Mouse (Mus musculus): Measurements from ENCODE around the gene Myo19. TPM values are rescaled to one million over a fixed set of nuclear protein-coding genes. Genes with fewer than 3 reads are reported as not detected.

Gene Myo19
- total RNA-seq, 2 experiments from 2014 or later: 9.3 to 15.4 TPM

DNA sequence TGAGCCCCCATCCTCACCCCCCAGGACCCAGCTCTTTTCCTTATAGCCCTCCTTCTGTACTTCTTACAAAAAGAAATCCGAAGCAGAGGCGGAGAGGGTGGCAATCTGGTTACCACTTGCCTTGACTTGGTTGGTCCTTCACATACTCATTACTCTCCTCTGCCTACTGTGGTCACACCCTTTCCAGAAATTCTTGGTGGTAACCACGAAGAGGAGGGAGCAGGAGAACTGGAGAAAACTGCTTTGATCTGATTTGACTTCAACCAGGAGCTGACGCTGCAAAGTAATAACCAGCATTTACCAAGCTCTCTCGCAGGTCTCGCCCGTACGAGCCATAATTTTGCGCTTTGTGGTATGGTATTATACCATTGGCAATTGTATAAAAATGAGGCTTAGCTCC lies 1.0 kb downstream of the Myo19 start:
- intact Hi-C loops (cut with DNase I): loop anchor here (2.0 kb wide), 1 partner anchor 36 kb away; the partner anchor contains the start of gene Znhit3

GRCm38 (mm10) chr11:84882346-84882745 lies 2.4 kb downstream of the Myo19 start:
- intact Hi-C loops (cut with DNase I): no loop called here
- no peak for DNase-seq (ENCODE audit: low spot score in 2 of 2)

More for the DNA sequence above, 1.0 kb downstream of the Myo19 start:
- no peak for DNase-seq (ENCODE audit: low spot score in 2 of 2)

- intact Hi-C loops (cut with DNase I): no loop called here
Measured at GRCm38 (mm10) chr11:84885238-84885637, 5.3 kb downstream of the Myo19 start.

GRCm38 (mm10) chr11:84886236-84886635 lies 6.3 kb downstream of the Myo19 start:
- no peak for DNase-seq (ENCODE audit: low spot score in 2 of 2)
- intact Hi-C loops (cut with DNase I): no loop called here

More at GRCm38 (mm10) chr11:84885238-84885637, 5.3 kb downstream of the Myo19 start:
- DNase-seq (ENCODE audit: low spot score in 2 of 2): no peak

GRCm38 (mm10) chr11:84886767-84887511 lies 7.0 kb downstream of the Myo19 start:
- DNase-seq (ENCODE audit: low spot score in 2 of 2): no peak

DNA sequence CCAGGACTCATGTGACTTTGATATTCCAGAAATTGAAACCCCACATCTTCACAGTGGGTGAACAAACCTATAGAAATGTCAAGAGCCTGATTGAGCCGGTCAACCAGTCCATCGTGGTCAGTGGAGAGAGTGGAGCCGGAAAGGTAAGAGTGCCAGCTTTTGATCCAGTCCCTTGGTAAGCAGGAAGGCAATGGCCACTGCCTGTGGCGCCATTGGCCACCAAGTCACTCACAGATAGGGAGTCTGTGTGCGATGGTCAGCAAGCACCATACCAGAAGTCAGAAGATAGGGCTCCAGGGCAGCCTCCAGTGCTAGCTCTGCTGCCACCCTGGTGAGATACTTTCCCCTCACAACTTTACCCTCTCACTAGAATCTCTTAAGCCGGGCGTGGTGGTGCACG lies 8.1 kb downstream of the Myo19 start:
- DNase-seq (ENCODE audit: low spot score in 2 of 2): no peak
- intact Hi-C loops (cut with DNase I): no loop called here

More at GRCm38 (mm10) chr11:84886767-84887511, 7.0 kb downstream of the Myo19 start:
- intact Hi-C loops (cut with DNase I): no loop called here

- intact Hi-C loops (cut with DNase I): no loop called here
- no peak for DNase-seq (ENCODE audit: low spot score in 2 of 2)
Measured at GRCm38 (mm10) chr11:84889492-84889891, 9.5 kb downstream of the Myo19 start.

DNA sequence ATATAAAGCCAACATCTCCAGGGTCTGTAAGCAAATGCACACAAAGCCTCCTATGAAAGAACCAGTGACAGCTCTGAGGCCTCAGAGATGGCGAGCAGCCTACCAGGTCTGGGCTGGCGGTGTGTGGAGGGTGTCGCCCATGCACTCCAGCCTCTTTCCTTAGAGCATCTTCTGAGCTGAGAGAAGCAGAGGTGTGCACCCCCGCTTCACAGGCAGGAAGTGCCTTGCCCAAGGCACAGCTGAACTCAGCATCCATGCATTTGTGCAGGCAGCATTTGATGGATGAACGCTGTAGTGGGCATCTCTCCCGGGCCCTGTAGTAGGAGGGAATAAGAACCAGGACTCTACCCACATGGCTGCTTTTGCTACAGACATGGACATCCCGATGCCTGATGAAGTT lies 11.8 kb downstream of the Myo19 start:
- DNase-seq (ENCODE audit: low spot score in 2 of 2): no peak
- intact Hi-C loops (cut with DNase I): no loop called here

DNA sequence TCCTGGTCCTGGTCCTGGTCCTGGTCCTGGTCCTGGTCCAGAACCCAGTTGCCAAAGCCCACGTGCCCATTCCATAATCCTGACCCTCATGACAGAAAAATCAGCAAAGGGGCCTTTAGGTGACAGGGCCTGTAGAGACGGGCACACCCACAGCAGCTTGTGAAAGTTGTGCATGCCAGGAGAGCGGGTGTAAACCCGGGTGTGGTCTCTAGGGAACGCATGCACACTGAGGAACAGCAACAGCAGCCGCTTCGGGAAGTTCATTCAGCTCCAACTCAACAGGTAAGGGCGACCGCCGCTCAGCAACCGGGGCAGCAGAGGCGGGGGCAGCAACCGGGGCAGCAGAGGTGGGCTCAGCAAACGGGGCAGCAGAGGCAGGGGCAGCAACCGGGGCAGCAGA lies 13.2 kb downstream of the Myo19 start:
- no peak for DNase-seq (ENCODE audit: low spot score in 2 of 2)
- intact Hi-C loops (cut with DNase I): no loop called here

GRCm38 (mm10) chr11:84904597-84905144 lies 24.7 kb downstream of the Myo19 start:
- intact Hi-C loops (cut with DNase I): no loop called here
- peak; percentile 52 to 63 for DNase-seq (ENCODE audit: low spot score in 2 of 2)

GRCm38 (mm10) chr11:84907081-84907480 lies 27.1 kb downstream of the Myo19 start:
- intact Hi-C loops (cut with DNase I): no loop called here
- DNase-seq (ENCODE audit: low spot score in 2 of 2): no peak

DNA sequence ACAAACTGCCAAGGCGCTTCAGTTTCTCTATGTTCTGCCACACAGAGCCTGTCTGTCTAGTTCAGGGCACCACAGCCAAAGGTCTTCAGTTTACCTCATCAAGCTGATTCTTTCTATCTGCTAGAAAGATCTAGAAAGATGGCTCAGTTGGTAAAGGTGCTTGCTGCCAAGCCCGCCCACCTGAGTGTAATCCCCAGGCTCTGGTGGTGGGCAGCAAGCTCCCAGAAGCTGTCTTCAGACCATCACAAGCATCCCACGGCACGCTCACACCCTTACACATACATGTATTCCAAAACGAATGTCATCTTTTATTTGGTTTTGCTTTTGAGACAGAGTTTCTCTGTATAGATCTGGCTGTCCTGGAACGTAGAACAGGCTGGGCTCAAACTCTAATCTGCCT lies 28.5 kb downstream of the Myo19 start:
- intact Hi-C loops (cut with DNase I): no loop called here
- DNase-seq (ENCODE audit: low spot score in 2 of 2): peak in 1 of 2 experiments; percentile 38

GRCm38 (mm10) chr11:84910411-84910810 lies 30.5 kb downstream of the Myo19 start:
- DNase-seq (ENCODE audit: low spot score in 2 of 2): no peak
- intact Hi-C loops (cut with DNase I): no loop called here

GRCm38 (mm10) chr11:84914673-84915072 lies 34.7 kb downstream of the Myo19 start:
- DNase-seq (ENCODE audit: low spot score in 2 of 2): no peak
- intact Hi-C loops (cut with DNase I): loop anchor here (5.0 kb wide), 2 partner anchors 78 to 268 kb away; no protein-coding TSS in a partner anchor

DNA sequence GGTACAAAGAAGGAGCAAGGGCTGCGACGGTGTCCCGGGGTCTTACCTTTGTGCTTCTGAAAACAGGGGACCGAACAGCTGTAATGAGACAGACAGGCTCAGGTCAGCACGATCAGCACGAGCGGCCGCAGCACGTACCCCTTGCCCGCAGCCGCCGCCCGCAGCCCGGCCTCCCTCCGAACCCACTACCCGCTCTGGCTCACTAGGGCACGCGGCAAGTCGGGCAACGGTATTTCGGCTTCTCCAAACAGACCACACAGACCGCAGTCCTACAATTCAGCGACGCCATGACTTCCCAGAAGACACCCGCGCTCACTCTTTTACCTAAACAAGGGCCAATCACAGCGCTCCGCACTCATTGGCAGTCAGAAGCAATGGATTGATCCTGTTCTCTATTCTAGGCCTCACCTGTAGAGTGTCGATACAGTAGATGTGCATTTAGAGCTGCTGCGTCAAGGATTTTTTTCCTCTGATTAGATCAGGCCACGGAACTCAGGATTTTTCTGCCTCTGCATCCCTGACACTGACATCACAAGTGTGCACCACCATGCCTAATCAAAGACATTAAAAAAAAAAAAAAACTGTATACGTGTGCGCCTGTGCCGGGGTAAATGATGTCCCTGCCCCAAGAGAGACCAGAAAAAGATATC lies 36.2 kb downstream of the Myo19 start, which contains the start of gene Znhit3:
Znhit3 (minus strand) TSS at position 314 of the 650 bp plus-strand sequence.
- DNase-seq (ENCODE audit: low spot score in 2 of 2): peak; percentile 80 to 87
- intact Hi-C loops (cut with DNase I): loop anchor here (2.0 to 5.0 kb wide), 3 partner anchors 35 to 266 kb away; partner anchors contain the start of genes Myo19 and Pigw

DNA sequence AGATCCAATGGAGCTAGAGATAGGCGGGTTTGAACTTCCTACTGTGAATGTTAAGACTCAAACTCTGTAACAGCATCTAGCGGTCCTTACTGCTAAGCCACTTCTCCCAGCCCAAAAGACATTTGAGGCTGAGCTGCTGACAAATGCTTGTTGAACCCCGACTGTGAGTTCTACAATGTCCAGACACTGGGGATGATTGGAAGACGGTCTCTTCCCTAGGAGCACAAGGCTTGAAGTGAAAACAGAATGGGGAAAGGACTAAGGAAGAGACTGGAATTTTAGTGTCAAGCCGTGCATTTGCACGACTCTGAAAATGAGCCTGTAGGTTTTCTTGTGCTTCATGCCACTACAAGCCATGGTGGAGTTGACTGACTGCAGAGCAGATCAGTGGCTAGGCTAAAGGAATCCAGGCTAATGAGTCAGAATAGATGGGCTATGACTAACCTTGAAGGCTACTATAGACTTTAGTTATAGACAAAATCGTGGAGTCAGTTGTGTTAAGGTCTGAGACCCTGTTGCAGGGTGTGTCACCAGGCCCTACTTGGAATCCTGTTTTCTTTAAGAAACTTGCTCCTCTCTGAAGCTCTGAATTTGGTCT lies 36.9 kb downstream of the Myo19 start:
- intact Hi-C loops (cut with DNase I): loop anchor here (2.0 to 5.0 kb wide), 3 partner anchors 36 to 265 kb away; partner anchors contain the start of genes Myo19 and Pigw
- DNase-seq (ENCODE audit: low spot score in 2 of 2): no peak

DNA sequence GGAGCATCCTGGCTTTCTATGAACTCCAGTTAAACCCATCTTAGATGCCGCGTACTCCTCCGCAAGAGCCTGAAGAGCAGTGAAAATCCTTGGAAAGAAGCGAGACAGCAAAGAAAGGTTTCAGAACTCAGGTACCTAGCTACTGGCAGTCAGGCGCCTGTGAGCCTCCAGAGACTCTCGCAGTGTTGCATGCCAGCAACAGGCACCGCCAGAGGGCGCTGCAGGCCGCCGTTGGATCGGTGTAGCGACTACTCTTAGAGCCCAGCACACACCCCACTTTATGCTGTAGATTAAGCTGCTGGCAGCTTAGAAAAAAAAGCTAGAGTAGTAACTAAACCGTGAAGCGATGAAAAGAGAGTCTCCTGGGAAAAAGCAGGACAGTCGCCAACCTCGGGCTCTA lies 38.5 kb downstream of the Myo19 start:
- DNase-seq (ENCODE audit: low spot score in 2 of 2): peak; percentile 78 to 86
- intact Hi-C loops (cut with DNase I): loop anchor here (2.0 to 5.0 kb wide), 3 partner anchors 56 to 264 kb away; no protein-coding TSS in a partner anchor

DNA sequence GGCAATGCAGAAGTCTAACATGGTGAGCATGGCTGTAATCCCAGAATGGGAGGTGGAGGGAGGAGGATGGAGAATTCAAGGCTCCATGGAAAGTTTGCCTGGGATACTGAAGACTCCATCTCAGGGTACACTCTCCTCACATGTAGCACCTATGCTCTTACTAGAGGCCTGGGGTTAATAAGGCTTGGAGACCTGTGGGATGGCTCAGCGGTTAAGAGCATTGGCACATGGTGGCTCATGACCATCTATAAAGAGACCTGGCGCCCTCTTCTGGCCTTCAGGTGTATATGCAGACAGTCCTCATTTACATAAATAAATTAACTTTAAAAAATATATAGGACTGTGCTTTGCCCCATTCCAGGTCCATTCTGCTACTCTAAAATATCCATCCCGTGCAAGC lies 39.3 kb downstream of the Myo19 start:
- intact Hi-C loops (cut with DNase I): loop anchor here (2.0 to 5.0 kb wide), 3 partner anchors 56 to 263 kb away; no protein-coding TSS in a partner anchor
- DNase-seq (ENCODE audit: low spot score in 2 of 2): no peak

GRCm38 (mm10) chr11:84919951-84920350 lies 40.0 kb downstream of the Myo19 start:
- intact Hi-C loops (cut with DNase I): loop anchor here (2.0 to 5.0 kb wide), 3 partner anchors 55 to 262 kb away; no protein-coding TSS in a partner anchor
- DNase-seq (ENCODE audit: low spot score in 2 of 2): no peak

GRCm38 (mm10) chr11:84920981-84921380 lies 41.0 kb downstream of the Myo19 start:
- intact Hi-C loops (cut with DNase I): no loop called here

More at GRCm38 (mm10) chr11:84920981-84921380, 41.0 kb downstream of the Myo19 start:
- DNase-seq (ENCODE audit: low spot score in 2 of 2): no peak
